Mouse (Mus musculus): ENCODE data around the gene Gm20806. TPM values are rescaled to one million over a fixed set of nuclear protein-coding genes. Genes with fewer than 3 reads are reported as not detected.
"Not testable (repeated sequence)": the region's sequence is repeated elsewhere in the genome, so short reads cannot be mapped to it uniquely, and the experiment has no call there.

Gene Gm20806
- polyA plus RNA-seq (2012; rRNA removed): 2.8 and 3.8 TPM in 2 replicates

DNA sequence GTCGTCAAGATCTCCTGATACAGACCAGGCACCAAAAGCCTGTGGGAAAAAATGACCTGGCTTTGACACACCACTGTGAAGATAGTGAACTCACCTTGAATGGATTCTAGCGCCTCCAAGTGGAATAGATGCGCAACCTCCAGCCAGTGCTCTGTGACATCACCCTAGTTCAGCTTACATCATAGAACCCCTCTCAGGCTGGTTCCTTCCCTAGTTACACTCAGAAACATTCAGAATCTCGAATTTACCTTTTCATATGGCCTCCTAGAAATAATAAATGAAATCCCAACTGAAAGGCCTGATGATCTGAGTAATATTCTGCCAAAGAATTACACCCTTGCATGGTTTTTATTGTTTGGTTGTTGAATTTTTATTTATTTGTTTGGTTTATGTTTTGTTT, at the start of gene Gm20806:
Gene Gm20806, minus strand, starts transcription at position 101 of the 400 bp plus-strand sequence.
- H3K27ac ChIP-seq (ENCODE audit: control insufficient read depth, insufficient read depth, low read depth, low read length); H3K4me3 ChIP-seq (ENCODE audit: control insufficient read depth, low read depth, low read length); H3K27me3 ChIP-seq (ENCODE audit: control insufficient read depth, insufficient read depth, low read length); H3K4me1 ChIP-seq (ENCODE audit: control insufficient read depth, insufficient read depth, low read length); H3K36me3 ChIP-seq (ENCODE audit: control insufficient read depth, insufficient read depth, low read length): not testable (repeated sequence)

Data from testis, adult 2 months (tissue).